Mouse (Mus musculus): ENCODE results near the gene Rrp9.

DNA sequence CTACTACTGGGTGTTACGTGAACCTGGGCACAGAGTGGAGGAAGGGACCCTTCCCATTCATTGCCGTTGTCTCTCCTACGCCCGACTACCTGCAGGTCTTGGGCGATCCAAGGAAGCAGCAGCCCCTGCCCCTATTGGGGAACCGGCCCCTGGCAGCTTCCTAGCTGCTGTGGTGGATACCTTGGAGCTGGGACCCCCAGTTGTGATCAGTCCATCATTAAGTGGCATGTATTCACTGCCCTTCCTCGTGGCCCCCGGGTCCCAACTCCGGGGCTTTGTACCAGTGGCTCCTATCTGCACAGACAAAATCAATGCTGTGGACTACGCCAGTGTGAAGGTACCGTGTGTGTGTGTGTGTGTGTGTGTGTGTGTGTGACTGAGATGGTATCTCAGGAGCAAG is 24.5 kb upstream of the Rrp9 start:
- TF ChIP-seq CTCF (IDR thresholded peaks at IDR 0.05; ENCODE audit: extremely low read depth, insufficient read depth, insufficient read length, insufficient replicate concordance) (no peak), POLR2A (IDR thresholded peaks at IDR 0.05; ENCODE audit: low read depth, low read length) (no peak)
